Mouse (Mus musculus) embryonic facial prominence, embryonic 14.5 days (tissue): ENCODE results near the gene Ccar1. TPM values are rescaled to one million over a fixed set of nuclear protein-coding genes. Genes with fewer than 3 reads are reported as not detected.

ENCODE experiments used
- ATAC-seq: fragments of 200-750 bp; cut with Nextera tagmentation; 2 replicates; pipeline ENCODE4 v1.8.0; 2017; ENCODE audit warnings: low read depth, moderate number of reproducible peaks, moderate TSS enrichment
- DNase-seq: peaks from one replicate; pipeline ENCODE4 v3.0.0-alpha.2; 2015; ENCODE audit warnings: low spot score
- H3K27ac ChIP-seq: fragments of 300-500 bp; sonication (generic); replicated peaks from 2 replicates; pipeline ENCODE4 v1.5.1; 2014; ENCODE audit warnings: low read depth, mild to moderate bottlenecking, low read length, moderate library complexity
- H3K27me3 ChIP-seq: fragments of 300-500 bp; sonication (generic); replicated peaks from 2 replicates; pipeline ENCODE4 v1.6.1; 2014; ENCODE audit warnings: low read length; ENCODE audit not compliant: control insufficient read depth, insufficient read depth
- H3K36me3 ChIP-seq: fragments of 300-500 bp; sonication (generic); 2 replicates; pipeline ENCODE4 v1.6.1; 2014; ENCODE audit warnings: low read length, mixed read lengths; ENCODE audit not compliant: control insufficient read depth, insufficient read depth
- H3K4me1 ChIP-seq: fragments of 300-500 bp; sonication (generic); 2 replicates; pipeline ENCODE4 v1.6.1; 2014; ENCODE audit warnings: antibody characterized with exemption, low read length; ENCODE audit not compliant: control insufficient read depth, insufficient read depth
- H3K4me2 ChIP-seq: fragments of 300-500 bp; sonication (generic); 2 replicates; pipeline ENCODE4 v1.6.1; 2014; ENCODE audit warnings: low read depth, mild to moderate bottlenecking, low read length, moderate library complexity, mixed read lengths
- H3K4me3 ChIP-seq: fragments of 300-500 bp; sonication (generic); 2 replicates; pipeline ENCODE4 v1.5.1; 2014; ENCODE audit warnings: low read depth, mild to moderate bottlenecking, low read length
- H3K9ac ChIP-seq: fragments of 300-500 bp; sonication (generic); 2 replicates; pipeline ENCODE4 v1.6.1; 2014; ENCODE audit warnings: low read depth, mild to moderate bottlenecking, low read length, moderate library complexity, mixed read lengths
- H3K9me3 ChIP-seq: fragments of 300-500 bp; sonication (generic); 2 replicates; pipeline ENCODE4 v1.6.1; 2016; ENCODE audit warnings: low read length; ENCODE audit not compliant: control insufficient read depth
- WGBS: fragments of 180-500 bp; shearing (Covaris S2); extraction: QIAGEN DNeasy Blood & Tissue Kit; methylation state at CpG from one replicate; pipeline ENCODE4 v1.1.7; 2014; 5-methylcytosine and 5-hydroxymethylcytosine counted together
- polyA plus RNA-seq: library from polyadenylated mRNA; unstranded; fragments of >200 nt; fragmentation: Nextera tagmentation; extraction: Ambion mirVana; gene quantifications from 2 replicates; pipeline ENCODE4 v1.2.1, GENCODE M21; 2014

Ccar1 gene
- polyA plus RNA-seq, 1 experiment from 2014 or later, result 103 TPM

- ATAC-seq (no peak), DNase-seq (no peak)
- H3K4me1 ChIP-seq, result no peaks in the 10 kb centered on the region
- no peaks in the 10 kb centered on the region for H3K27me3 ChIP-seq
- 72% methylated on average over 4 of the region's 4 CpGs for WGBS
- H3K4me2 ChIP-seq, result no peak overlapping the region
- no peak overlapping the region for H3K9ac ChIP-seq
- no peaks in the 10 kb centered on the region for H3K36me3 ChIP-seq
- no peaks in the 10 kb centered on the region for H3K9me3 ChIP-seq
- H3K27ac ChIP-seq, result no peak overlapping the region
- no peak overlapping the region for H3K4me3 ChIP-seq
These were observed 88.5 kb downstream of the Ccar1 start for GRCm38 (mm10) chr10:62703579-62703978.

DNA sequence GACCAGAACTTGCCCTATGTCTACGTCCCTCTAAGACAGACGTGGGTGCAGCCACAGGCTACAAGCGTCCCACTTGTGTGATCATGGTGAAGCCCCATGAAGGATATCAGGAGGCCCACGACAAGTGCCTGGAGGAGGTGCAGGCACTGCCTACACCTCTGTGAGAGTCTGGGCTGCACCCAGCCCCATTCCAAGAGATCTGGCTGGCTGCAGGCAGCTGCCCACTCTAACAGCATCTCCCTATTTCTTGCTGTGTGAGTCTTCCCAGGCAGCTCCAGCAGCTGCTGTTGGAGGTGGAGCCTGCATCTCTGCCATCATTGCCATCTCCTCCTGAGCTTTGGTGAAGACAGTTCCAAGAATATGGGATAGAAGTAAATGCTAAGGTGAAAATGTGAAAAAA, 89.7 kb downstream of the Ccar1 start:
- no peak for DNase-seq
- no peak for ATAC-seq
- H3K9me3 ChIP-seq, result no peaks in the 10 kb centered on the region
- no peak overlapping the region for H3K9ac ChIP-seq
- no peaks in the 10 kb centered on the region for H3K4me1 ChIP-seq
- no peaks in the 10 kb centered on the region for H3K36me3 ChIP-seq
- no peak overlapping the region for H3K4me3 ChIP-seq
- H3K4me2 ChIP-seq, result no peak overlapping the region
- no peak overlapping the region for H3K27ac ChIP-seq
- WGBS, result 75% methylated on average over 4 of the region's 4 CpGs
- H3K27me3 ChIP-seq, result no peaks in the 10 kb centered on the region

Other genes starting within 250 kb of the Ccar1 start
- 43.1 and 45.4 TPM in 2 replicates for gene Kif1bp, start 213.8 kb downstream of the Ccar1 start, polyA plus RNA-seq
- 25.8 and 27.2 TPM in 2 replicates for gene Ddx21, start 190.0 kb downstream of the Ccar1 start, polyA plus RNA-seq
- 149 and 153 TPM in 2 replicates for gene Ddx50, start 141.1 kb downstream of the Ccar1 start, polyA plus RNA-seq
- gene Stox1, start 66.2 kb downstream of the Ccar1 start, polyA plus RNA-seq, result 1.2 and 2.8 TPM in 2 replicates
- 22.2 and 26.7 TPM in 2 replicates for gene Tet1, start 116.7 kb upstream of the Ccar1 start, polyA plus RNA-seq
- gene Slc25a16, start 128.3 kb upstream of the Ccar1 start, polyA plus RNA-seq, result 13.9 and 15.0 TPM in 2 replicates
- 11.0 and 11.9 TPM in 2 replicates for gene Dna2, start 154.7 kb upstream of the Ccar1 start, polyA plus RNA-seq
- gene Rufy2, start 187.9 kb upstream of the Ccar1 start, polyA plus RNA-seq, result 23.5 and 26.3 TPM in 2 replicates
- gene Hnrnph3, start 231.9 kb upstream of the Ccar1 start, polyA plus RNA-seq, result 51.8 and 56.4 TPM in 2 replicates
- gene Pbld2, start 232.0 kb upstream of the Ccar1 start, polyA plus RNA-seq, result 1.1 and 1.5 TPM in 2 replicates